Mouse (Mus musculus): Measurements from ENCODE around the gene Casp14. TPM values are rescaled to one million over a fixed set of nuclear protein-coding genes. Genes with fewer than 3 reads are reported as not detected.

The Casp14 gene
- polyA plus RNA-seq, 1 experiment, result not detected

DNA sequence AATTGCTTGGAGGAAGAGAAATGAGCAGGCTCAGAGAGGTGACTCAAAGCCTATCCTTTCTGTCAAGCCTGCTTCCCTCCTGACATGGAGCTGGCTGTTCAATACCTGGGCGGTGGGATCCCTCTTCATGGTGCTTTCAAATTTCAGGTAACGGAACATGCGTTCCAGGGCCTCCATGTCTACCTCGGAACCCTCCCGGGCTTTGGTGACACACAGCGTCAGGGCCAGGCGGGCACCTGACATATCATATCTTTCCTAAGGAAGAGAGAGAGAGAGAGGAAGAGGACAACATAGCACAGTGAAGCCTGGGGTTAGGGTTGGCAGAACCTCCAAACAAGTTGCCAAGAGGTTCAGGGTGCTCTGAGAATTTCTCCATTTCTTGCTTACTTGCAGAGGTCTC lies 2.9 kb downstream of the Casp14 start:
- Histone ChIP-seq H3K4me3 (no peak overlapping the region), H3K27me3 (ENCODE audit: control insufficient read depth, insufficient read depth, insufficient read length) (no peaks in the 10 kb centered on the region), H3ac (ENCODE audit: control insufficient read depth, insufficient read length) (no peak overlapping the region), H3K4me2 (ENCODE audit: low read depth) (no peak overlapping the region), H3K36me3 (ENCODE audit: control insufficient read depth, insufficient read depth) (no peaks in the 10 kb centered on the region), H3K79me2 (ENCODE audit: control insufficient read depth, insufficient read depth) (no peaks in the 10 kb centered on the region)
- TF ChIP-seq E2F4 (IDR thresholded peaks at IDR 0.05; ENCODE audit: insufficient read depth) (no peak), POLR2A (IDR thresholded peaks at IDR 0.05; ENCODE audit: insufficient read length, low read depth) (no peak), TCF12 (IDR thresholded peaks at IDR 0.05; ENCODE audit: insufficient read depth, poor library complexity, severe bottlenecking) (no peak), SRF (IDR thresholded peaks at IDR 0.05; ENCODE audit: control insufficient read depth, insufficient read length, low read depth) (no peak)

- Histone ChIP-seq H3K36me3 (ENCODE audit: control insufficient read depth, insufficient read depth) (no peaks in the 10 kb centered on the region), H3K79me2 (ENCODE audit: control insufficient read depth, insufficient read depth) (no peaks in the 10 kb centered on the region), H3K4me2 (ENCODE audit: low read depth) (no peak overlapping the region), H3K27me3 (ENCODE audit: control insufficient read depth, insufficient read depth, insufficient read length) (no peaks in the 10 kb centered on the region), H3K4me3 (no peak overlapping the region), H3ac (ENCODE audit: control insufficient read depth, insufficient read length) (no peak overlapping the region)
- TF ChIP-seq USF1 (IDR thresholded peaks at IDR 0.05; ENCODE audit: low read depth) (no peak), E2F4 (IDR thresholded peaks at IDR 0.05; ENCODE audit: insufficient read depth) (no peak), MYOD1 (IDR thresholded peaks at IDR 0.05; ENCODE audit: control insufficient read depth in 1 of 3, insufficient read length in 2 of 3, low read depth in 2 of 3) (no peak), POLR2A (IDR thresholded peaks at IDR 0.05; ENCODE audit: insufficient read length, low read depth) (no peak), MAX (IDR thresholded peaks at IDR 0.05; ENCODE audit: low read depth) (no peak), TCF12 (IDR thresholded peaks at IDR 0.05; ENCODE audit: insufficient read depth, poor library complexity, severe bottlenecking) (no peak), CEBPB (IDR thresholded peaks at IDR 0.05; ENCODE audit: insufficient read depth, poor library complexity, severe bottlenecking) (no peak), TCF3 (IDR thresholded peaks at IDR 0.05; ENCODE audit: insufficient read length, low read depth) (no peak)
Measured at GRCm38 (mm10) chr10:78714129-78714528, 4.0 kb downstream of the Casp14 start.

- Histone ChIP-seq H3K4me3 (no peak overlapping the region), H3ac (ENCODE audit: control insufficient read depth, insufficient read length) (no peak overlapping the region), H3K36me3 (ENCODE audit: control insufficient read depth, insufficient read depth) (no peaks in the 10 kb centered on the region), H3K27me3 (ENCODE audit: control insufficient read depth, insufficient read depth, insufficient read length) (no peaks in the 10 kb centered on the region), H3K4me2 (ENCODE audit: low read depth) (no peak overlapping the region), H3K79me2 (ENCODE audit: control insufficient read depth, insufficient read depth) (no peaks in the 10 kb centered on the region)
- TF ChIP-seq E2F4 (IDR thresholded peaks at IDR 0.05; ENCODE audit: insufficient read depth) (no peak), CEBPB (IDR thresholded peaks at IDR 0.05; ENCODE audit: insufficient read depth, poor library complexity, severe bottlenecking) (no peak), SRF (IDR thresholded peaks at IDR 0.05; ENCODE audit: control insufficient read depth, insufficient read length, low read depth) (no peak), USF1 (IDR thresholded peaks at IDR 0.05; ENCODE audit: low read depth) (no peak), POLR2A (IDR thresholded peaks at IDR 0.05; ENCODE audit: insufficient read length, low read depth) (no peak), MYOG (IDR thresholded peaks at IDR 0.05; ENCODE audit: control insufficient read depth in 1 of 3, insufficient read depth in 1 of 3, insufficient read length in 2 of 3, low read depth in 2 of 3) (no peak), TCF12 (IDR thresholded peaks at IDR 0.05; ENCODE audit: insufficient read depth, poor library complexity, severe bottlenecking) (no peak), MAX (IDR thresholded peaks at IDR 0.05; ENCODE audit: low read depth) (no peak), MYOD1 (IDR thresholded peaks at IDR 0.05; ENCODE audit: control insufficient read depth in 1 of 3, insufficient read length in 2 of 3, low read depth in 2 of 3) (no peak), TCF3 (IDR thresholded peaks at IDR 0.05; ENCODE audit: insufficient read length, low read depth) (no peak), POLR2AphosphoS2 (IDR thresholded peaks at IDR 0.05; ENCODE audit: insufficient read length, low read depth) (no peak), REST (IDR thresholded peaks at IDR 0.05; ENCODE audit: insufficient read depth, insufficient read length) (no peak)
Measured at GRCm38 (mm10) chr10:78710706-78711105, 7.4 kb downstream of the Casp14 start.

DNA sequence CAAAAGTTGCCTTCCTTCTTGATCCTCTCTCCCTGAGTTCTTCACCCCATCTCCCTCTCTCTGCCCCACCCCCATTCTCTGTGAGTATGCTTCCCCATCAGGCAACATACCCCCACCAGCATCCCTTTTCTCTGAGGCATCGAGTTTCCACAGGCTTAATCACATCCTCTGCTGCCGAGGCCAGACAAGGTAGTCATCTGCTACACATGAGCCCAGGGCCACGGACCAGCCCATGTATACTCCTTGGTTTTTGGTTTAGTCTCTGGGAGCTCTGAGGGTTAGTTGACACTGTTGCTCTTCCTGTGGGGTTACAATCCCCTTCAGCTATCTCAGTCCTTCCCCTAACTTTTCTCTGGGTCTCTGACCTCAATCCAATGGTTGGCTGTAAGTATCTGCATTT lies 17.2 kb downstream of the Casp14 start:
- Histone ChIP-seq H3ac (ENCODE audit: control insufficient read depth, insufficient read length) (no peak overlapping the region), H3K27me3 (ENCODE audit: control insufficient read depth, insufficient read depth, insufficient read length) (no peaks in the 10 kb centered on the region), H3K36me3 (ENCODE audit: control insufficient read depth, insufficient read depth) (no peaks in the 10 kb centered on the region), H3K4me2 (ENCODE audit: low read depth) (no peak overlapping the region), H3K79me2 (ENCODE audit: control insufficient read depth, insufficient read depth) (no peaks in the 10 kb centered on the region), H3K4me3 (no peak overlapping the region)
- TF ChIP-seq MYOG (IDR thresholded peaks at IDR 0.05; ENCODE audit: control insufficient read depth in 1 of 3, insufficient read depth in 1 of 3, insufficient read length in 2 of 3, low read depth in 2 of 3) (no peak), POLR2AphosphoS2 (IDR thresholded peaks at IDR 0.05; ENCODE audit: insufficient read length, low read depth) (no peak), REST (IDR thresholded peaks at IDR 0.05; ENCODE audit: insufficient read depth, insufficient read length) (no peak), SRF (IDR thresholded peaks at IDR 0.05; ENCODE audit: control insufficient read depth, insufficient read length, low read depth) (no peak), POLR2A (IDR thresholded peaks at IDR 0.05; ENCODE audit: insufficient read length, low read depth) (no peak), USF1 (IDR thresholded peaks at IDR 0.05; ENCODE audit: low read depth) (no peak), TCF3 (IDR thresholded peaks at IDR 0.05; ENCODE audit: insufficient read length, low read depth) (no peak), E2F4 (IDR thresholded peaks at IDR 0.05; ENCODE audit: insufficient read depth) (no peak), MAX (IDR thresholded peaks at IDR 0.05; ENCODE audit: low read depth) (no peak), CEBPB (IDR thresholded peaks at IDR 0.05; ENCODE audit: insufficient read depth, poor library complexity, severe bottlenecking) (no peak), TCF12 (IDR thresholded peaks at IDR 0.05; ENCODE audit: insufficient read depth, poor library complexity, severe bottlenecking) (no peak)

- H3ac ChIP-seq (ENCODE audit: control insufficient read depth, insufficient read length), result no peak overlapping the region
- H3K4me3 ChIP-seq, result no peak overlapping the region
- H3K36me3 ChIP-seq (ENCODE audit: control insufficient read depth, insufficient read depth), result no peaks in the 10 kb centered on the region
- TF ChIP-seq MYOD1 (IDR thresholded peaks at IDR 0.05; ENCODE audit: control insufficient read depth in 1 of 3, insufficient read length in 2 of 3, low read depth in 2 of 3), result no peak
- TF ChIP-seq E2F4 (IDR thresholded peaks at IDR 0.05; ENCODE audit: insufficient read depth), result no peak
- TF ChIP-seq POLR2A (IDR thresholded peaks at IDR 0.05; ENCODE audit: insufficient read length, low read depth), result no peak
- no peak overlapping the region for H3K4me2 ChIP-seq (ENCODE audit: low read depth)
- no peaks in the 10 kb centered on the region for H3K27me3 ChIP-seq (ENCODE audit: control insufficient read depth, insufficient read depth, insufficient read length)
- no peaks in the 10 kb centered on the region for H3K79me2 ChIP-seq (ENCODE audit: control insufficient read depth, insufficient read depth)
Measured at GRCm38 (mm10) chr10:78689973-78690372, 28.1 kb downstream of the Casp14 start.

All from myocyte (in vitro differentiated cells).